In the genomic region with DNA sequence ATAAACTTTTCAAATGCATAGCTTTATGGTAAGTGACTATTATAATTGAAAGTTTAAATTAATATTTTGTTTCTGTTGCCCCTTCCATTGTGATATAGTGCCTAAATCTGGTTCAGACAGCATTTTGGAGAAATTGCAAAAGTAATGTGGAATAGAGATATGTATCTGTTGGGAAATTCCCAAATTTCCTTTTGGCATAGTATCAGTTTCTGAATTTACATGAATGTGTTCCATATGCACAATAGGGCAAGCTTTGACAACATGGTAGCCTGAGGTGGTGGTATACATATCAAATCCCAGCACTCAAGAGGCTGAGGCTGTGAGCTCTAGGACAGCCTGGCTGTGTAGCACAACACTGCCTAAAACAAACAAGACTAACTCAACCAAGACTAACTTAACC, we compare ENCODE assay signal across 34 mouse cellular contexts.
"Had no signal": no experiment of that assay in that cellular context is flagged by ENCODE, and none has a peak within 500 bp of the region (broad histone marks: within the 10 kb centered on the region; RNA-seq: fewer than 3 reads in every experiment).

No protein-coding gene starts in this region.

- H3K36me3 ChIP-seq: heart, embryonic 12.5 days; heart, embryonic 13.5 days; heart, embryonic 15.5 days; hindbrain, embryonic 10.5 days; hindbrain, embryonic 12.5 days; hindbrain, embryonic 13.5 days; hindbrain, embryonic 15.5 days; intestine, embryonic 15.5 days; kidney, embryonic 15.5 days had no signal

- H3K27ac ChIP-seq: heart, embryonic 13.5 days; heart, embryonic 15.5 days; hindbrain, embryonic 10.5 days; hindbrain, embryonic 12.5 days; hindbrain, embryonic 13.5 days; hindbrain, embryonic 14.5 days; hindbrain, embryonic 15.5 days; hindbrain, postnatal 0 days; intestine, embryonic 15.5 days; kidney, embryonic 15.5 days; kidney, postnatal 0 days; layer of hippocampus, adult 2 months; left cerebral cortex, adult 2 months had no signal

- ATAC-seq: hindbrain, embryonic 16.5 days; hindbrain, postnatal 0 days; inflammation-experienced regulatory T-cells, adult 6 months; intestine, embryonic 15.5 days; intestine, embryonic 16.5 days; intestine, postnatal 0 days had no signal

- H3K9ac ChIP-seq: heart, embryonic 12.5 days; heart, embryonic 13.5 days; heart, embryonic 15.5 days; hindbrain, embryonic 12.5 days; hindbrain, embryonic 13.5 days; hindbrain, embryonic 14.5 days; hindbrain, embryonic 15.5 days; intestine, embryonic 15.5 days; kidney, embryonic 15.5 days had no signal

- H3K9me3 ChIP-seq: heart, embryonic 15.5 days; hindbrain, embryonic 15.5 days; kidney, embryonic 15.5 days had no signal

- DNase-seq: heart, postnatal 14 days; heart, postnatal 36 days; heart, postnatal 4 days; kidney, adult 11 months; kidney, adult 18-20 months; kidney, adult 2 months; kidney, adult 8-10 months; kidney, adult 9 months; kidney, postnatal 10 days; kidney, postnatal 14 days; kidney, postnatal 25 days; kidney, postnatal 36 days; kidney, postnatal 4 days; layer of hippocampus, adult 9-11 months; layer of hippocampus, postnatal 36 days had no signal

- H3K27me3 ChIP-seq: heart, embryonic 12.5 days; heart, embryonic 13.5 days; heart, embryonic 15.5 days; hindbrain, embryonic 12.5 days; hindbrain, embryonic 13.5 days; hindbrain, embryonic 15.5 days; intestine, embryonic 15.5 days; kidney, embryonic 15.5 days had no signal

- H3K4me1 ChIP-seq: heart, embryonic 12.5 days; heart, embryonic 13.5 days; heart, embryonic 15.5 days; hindbrain, embryonic 10.5 days; hindbrain, embryonic 12.5 days; hindbrain, embryonic 13.5 days; hindbrain, embryonic 15.5 days; intestine, embryonic 15.5 days had no signal

- H3K4me3 ChIP-seq: heart, embryonic 12.5 days; heart, embryonic 13.5 days; heart, embryonic 15.5 days; hindbrain, embryonic 10.5 days; hindbrain, embryonic 12.5 days; hindbrain, embryonic 13.5 days; hindbrain, embryonic 15.5 days; intestine, embryonic 15.5 days; kidney, embryonic 15.5 days; layer of hippocampus, adult 2 months; left cerebral cortex, adult 2 months had no signal

- H3K4me2 ChIP-seq: heart, embryonic 11.5 days; heart, embryonic 12.5 days; heart, embryonic 13.5 days; heart, embryonic 15.5 days; hindbrain, embryonic 12.5 days; hindbrain, embryonic 13.5 days; hindbrain, embryonic 14.5 days; hindbrain, embryonic 15.5 days; intestine, embryonic 15.5 days; kidney, embryonic 15.5 days had no signal
